Mouse (Mus musculus): ENCODE measurements around the gene Lct. TPM values are rescaled to one million over a fixed set of nuclear protein-coding genes. Genes with fewer than 3 reads are reported as not detected.
A peak's percentile ranks its signal among the peaks of the same experiment; 100 is the strongest.

The Lct gene
- polyA plus RNA-seq, 2 experiments: 0.02 TPM; not detected in 1

DNA sequence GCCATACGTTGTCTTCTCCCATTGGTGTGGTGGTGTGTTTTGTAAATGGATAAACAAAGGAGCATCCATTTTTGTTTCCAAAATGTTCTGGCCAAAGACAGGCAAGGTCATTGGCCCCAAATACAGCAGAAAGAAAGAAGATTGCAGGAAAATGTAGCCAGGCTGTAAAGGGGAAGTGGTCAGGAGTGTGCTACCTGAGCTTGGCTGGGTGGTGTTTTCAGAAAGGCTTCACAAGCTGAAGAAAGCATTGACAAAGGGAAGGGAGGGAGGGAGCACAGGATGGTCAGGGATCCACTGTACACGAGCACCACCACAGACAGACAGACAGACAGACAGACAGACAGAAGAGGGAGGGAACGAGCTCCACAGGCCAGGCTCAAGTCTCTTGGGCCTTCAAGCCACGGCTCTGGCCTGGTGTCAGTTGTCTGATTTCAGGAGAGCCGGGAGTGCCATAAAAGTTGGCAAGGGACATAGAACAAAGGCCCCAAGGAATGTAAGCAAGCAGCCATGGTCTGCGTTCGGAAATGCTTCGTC lies 43.9 kb downstream of the Lct start:
- Histone ChIP-seq H3K9me3 (ENCODE audit: control insufficient read depth, low read length) (no peaks in the 10 kb centered on the region), H3K4me2 (ENCODE audit: low read depth) (no peak overlapping the region), H3K27ac (no peak overlapping the region), H3K4me1 (replicated peaks; ENCODE audit: control insufficient read depth in 2 of 2, insufficient read depth in 2 of 2, low read length in 1 of 2) (no peaks in the 10 kb centered on the region), H3K27me3 (ENCODE audit: control insufficient read depth, insufficient read depth, low read length) (no peaks in the 10 kb centered on the region), H3K36me3 (replicated peaks; ENCODE audit: control insufficient read depth, insufficient read depth, low read depth) (peaks cover 4% of the 10 kb centered on the region), H3K4me3 (ENCODE audit: insufficient read depth in 1 of 2, low read depth in 2 of 2, low read length in 2 of 2) (no peak overlapping the region), H3K9ac (replicated peaks) (no peak overlapping the region)
- WGBS (ENCODE audit: insufficient replicate concordance): 63% methylated on average over 8 of the region's 8 CpGs
- DNase-seq (ENCODE audit: low read depth in 3 of 3, low spot score in 3 of 3) (no peak), ATAC-seq (ENCODE audit: insufficient read depth) (no peak)
- TF ChIP-seq CTCF (IDR thresholded peaks at IDR 0.05; ENCODE audit: low read depth) (no peak), EP300 (IDR thresholded peaks at IDR 0.05; ENCODE audit: low read depth) (no peak)

GRCm38 (mm10) chr1:128282924-128283323 lies 45.2 kb downstream of the Lct start:
- Histone ChIP-seq H3K36me3 (replicated peaks; ENCODE audit: control insufficient read depth, insufficient read depth, low read depth) (peaks cover 4% of the 10 kb centered on the region), H3K27ac (no peak overlapping the region), H3K4me1 (replicated peaks; ENCODE audit: control insufficient read depth in 2 of 2, insufficient read depth in 2 of 2, low read length in 1 of 2) (no peaks in the 10 kb centered on the region), H3K4me2 (ENCODE audit: low read depth) (no peak overlapping the region), H3K4me3 (ENCODE audit: insufficient read depth in 1 of 2, low read depth in 2 of 2, low read length in 2 of 2) (no peak overlapping the region), H3K9me3 (ENCODE audit: control insufficient read depth, low read length) (no peaks in the 10 kb centered on the region), H3K27me3 (ENCODE audit: control insufficient read depth, insufficient read depth, low read length) (no peaks in the 10 kb centered on the region), H3K9ac (replicated peaks) (no peak overlapping the region)
- ATAC-seq (ENCODE audit: insufficient read depth) (no peak), DNase-seq (ENCODE audit: low read depth in 3 of 3, low spot score in 3 of 3) (no peak)
- WGBS (ENCODE audit: insufficient replicate concordance): 76% methylated on average over 3 of the region's 3 CpGs
- no peak for TF ChIP-seq EP300 (IDR thresholded peaks at IDR 0.05; ENCODE audit: low read depth)
- TF ChIP-seq CTCF (IDR thresholded peaks at IDR 0.05; ENCODE audit: low read depth): peak; percentile 10; the same call in 1 of the 2 replicates

DNA sequence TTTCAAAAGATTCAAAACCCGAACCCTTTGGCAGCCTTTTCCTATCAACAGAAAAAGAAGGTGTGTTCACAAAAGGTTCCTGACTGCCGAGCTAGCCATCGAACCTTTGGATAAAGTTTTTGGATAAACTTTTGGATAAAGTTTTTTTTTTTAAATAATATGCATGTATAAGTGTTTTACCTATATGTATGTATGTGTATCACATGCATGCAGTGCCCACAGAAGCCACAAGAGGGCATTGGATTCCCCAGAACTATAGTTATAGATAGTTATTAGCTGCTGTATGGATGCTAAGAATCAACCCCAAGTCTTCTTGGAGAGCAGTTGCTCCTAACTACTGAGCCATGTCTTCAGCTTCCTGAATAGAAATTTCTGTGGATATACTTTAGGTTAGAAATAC lies 46.4 kb downstream of the Lct start:
- no peak overlapping the region for H3K27ac ChIP-seq
- no peak overlapping the region for H3K4me3 ChIP-seq (ENCODE audit: insufficient read depth in 1 of 2, low read depth in 2 of 2, low read length in 2 of 2)
- 76% methylated on average over 3 of the region's 3 CpGs for WGBS (ENCODE audit: insufficient replicate concordance)
- H3K4me2 ChIP-seq (ENCODE audit: low read depth): no peak overlapping the region
- no peaks in the 10 kb centered on the region for H3K27me3 ChIP-seq (ENCODE audit: control insufficient read depth, insufficient read depth, low read length)
- H3K4me1 ChIP-seq (replicated peaks; ENCODE audit: control insufficient read depth in 2 of 2, insufficient read depth in 2 of 2, low read length in 1 of 2): no peaks in the 10 kb centered on the region
- DNase-seq (ENCODE audit: low read depth in 3 of 3, low spot score in 3 of 3) (no peak), ATAC-seq (ENCODE audit: insufficient read depth) (no peak)
- no peak overlapping the region for H3K9ac ChIP-seq (replicated peaks)
- peaks cover 13% of the 10 kb centered on the region for H3K36me3 ChIP-seq (replicated peaks; ENCODE audit: control insufficient read depth, insufficient read depth, low read depth)
- peak; percentile 36; the same call in 1 of the 2 replicates for TF ChIP-seq CTCF (IDR thresholded peaks at IDR 0.05; ENCODE audit: low read depth)
- no peak for TF ChIP-seq EP300 (IDR thresholded peaks at IDR 0.05; ENCODE audit: low read depth)
- no peaks in the 10 kb centered on the region for H3K9me3 ChIP-seq (ENCODE audit: control insufficient read depth, low read length)

DNA sequence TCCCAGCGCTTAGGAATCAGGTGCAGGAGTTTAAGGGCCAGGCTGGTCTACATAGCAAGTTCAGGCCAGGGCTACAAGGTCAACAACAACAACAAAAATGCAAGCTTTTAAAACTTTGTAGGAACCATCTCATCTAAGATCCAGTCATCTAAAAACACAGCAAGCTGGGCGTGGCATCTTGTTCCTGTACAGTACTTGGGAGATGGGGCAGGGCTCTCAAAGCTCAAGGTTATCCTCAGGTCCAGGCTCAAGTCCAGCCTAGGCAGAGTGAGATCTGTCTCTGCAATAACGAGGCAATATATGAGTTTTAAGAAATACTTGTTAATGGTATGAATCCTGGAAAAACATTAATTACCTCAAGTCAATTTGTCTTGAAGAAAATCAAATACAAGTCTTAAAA lies 49.6 kb downstream of the Lct start:
- no peak for TF ChIP-seq CTCF (IDR thresholded peaks at IDR 0.05; ENCODE audit: low read depth)
- TF ChIP-seq EP300 (IDR thresholded peaks at IDR 0.05; ENCODE audit: low read depth): no peak
- H3K9ac ChIP-seq (replicated peaks): no peak overlapping the region
- H3K4me3 ChIP-seq (ENCODE audit: insufficient read depth in 1 of 2, low read depth in 2 of 2, low read length in 2 of 2): no peak overlapping the region
- H3K27ac ChIP-seq: no peak overlapping the region
- H3K36me3 ChIP-seq (replicated peaks; ENCODE audit: control insufficient read depth, insufficient read depth, low read depth): peaks cover 34% of the 10 kb centered on the region
- no peaks in the 10 kb centered on the region for H3K9me3 ChIP-seq (ENCODE audit: control insufficient read depth, low read length)
- DNase-seq (ENCODE audit: low read depth in 3 of 3, low spot score in 3 of 3) (no peak), ATAC-seq (ENCODE audit: insufficient read depth) (no peak)
- H3K4me2 ChIP-seq (ENCODE audit: low read depth): no peak overlapping the region
- WGBS (ENCODE audit: insufficient replicate concordance): 70% methylated on average over 3 of the region's 3 CpGs
- H3K27me3 ChIP-seq (ENCODE audit: control insufficient read depth, insufficient read depth, low read length): no peaks in the 10 kb centered on the region
- peaks cover 2 to 5% of the 10 kb centered on the region in 2 experiments; a peak in 2 of 4 replicates for H3K4me1 ChIP-seq (replicated peaks; ENCODE audit: control insufficient read depth in 2 of 2, insufficient read depth in 2 of 2, low read length in 1 of 2)

GRCm38 (mm10) chr1:128275908-128276307 lies 52.2 kb downstream of the Lct start:
- peaks cover 2 to 5% of the 10 kb centered on the region in 2 experiments; a peak in 2 of 4 replicates for H3K4me1 ChIP-seq (replicated peaks; ENCODE audit: control insufficient read depth in 2 of 2, insufficient read depth in 2 of 2, low read length in 1 of 2)
- no peaks in the 10 kb centered on the region for H3K27me3 ChIP-seq (ENCODE audit: control insufficient read depth, insufficient read depth, low read length)
- H3K36me3 ChIP-seq (replicated peaks; ENCODE audit: control insufficient read depth, insufficient read depth, low read depth): peaks cover 46% of the 10 kb centered on the region
- TF ChIP-seq EP300 (IDR thresholded peaks at IDR 0.05; ENCODE audit: low read depth) (no peak), CTCF (IDR thresholded peaks at IDR 0.05; ENCODE audit: low read depth) (no peak)
- H3K9ac ChIP-seq (replicated peaks): no peak overlapping the region
- no peaks in the 10 kb centered on the region for H3K9me3 ChIP-seq (ENCODE audit: control insufficient read depth, low read length)
- no peak overlapping the region for H3K27ac ChIP-seq
- H3K4me2 ChIP-seq (ENCODE audit: low read depth): no peak overlapping the region
- H3K4me3 ChIP-seq (ENCODE audit: insufficient read depth in 1 of 2, low read depth in 2 of 2, low read length in 2 of 2): no peak overlapping the region
- 40% methylated on average over 1 of the region's 1 CpGs for WGBS (ENCODE audit: insufficient replicate concordance)
- peak in 2 of 3 experiments; percentile 3 to 4 for DNase-seq (ENCODE audit: low read depth in 3 of 3, low spot score in 3 of 3)
- peak; percentile 48; the same call in 1 of the 2 replicates for ATAC-seq (ENCODE audit: insufficient read depth)

Measured in liver, embryonic 14.5 days (tissue).